In genomic region chr1:68150572-68150971, GRCm38 (mm10) we compare ENCODE assay signal across 16 mouse cellular contexts.
DNase-seq lines count a peak whose midpoint lies in the region; ATAC-seq and TF ChIP-seq lines count a peak whose summit lies in the region.
"Had no signal": no experiment of that assay in that cellular context is flagged by ENCODE, and none has a peak within 500 bp of the region (broad histone marks: within the 10 kb centered on the region; RNA-seq: fewer than 3 reads in every experiment).

No protein-coding gene starts in this region.

- TF ChIP-seq CTCF in kidney, adult 2 months (conservative IDR thresholded peaks at IDR 0.05; ENCODE audit: insufficient read depth, insufficient read length, low read depth, low read length), result no peak
- peak; percentile 16 for TF ChIP-seq CTCF in ES-Bruce4 (IDR thresholded peaks at IDR 0.05; ENCODE audit: low read depth, low read length)

- no peak overlapping the region for H3K9ac ChIP-seq in ES-Bruce4 (ENCODE audit: low read depth, poor library complexity, severe bottlenecking)
- H3K9ac ChIP-seq: hindbrain, embryonic 14.5 days; limb, embryonic 12.5 days; liver, postnatal 0 days had no signal

- no peaks in the 10 kb centered on the region for H3K27me3 ChIP-seq in kidney, adult 2 months (replicated peaks; ENCODE audit: control insufficient read depth, insufficient read depth, low read length)
- no peaks in the 10 kb centered on the region for H3K27me3 ChIP-seq in ES-Bruce4 (ENCODE audit: control insufficient read depth, insufficient read depth, low read length, poor library complexity, severe bottlenecking)
- H3K27me3 ChIP-seq: limb, embryonic 12.5 days had no signal

- TF ChIP-seq POLR2A in kidney, adult 2 months (IDR thresholded peaks at IDR 0.05; ENCODE audit: low read depth, low read length), result no peak
- TF ChIP-seq POLR2A in ES-Bruce4 (IDR thresholded peaks at IDR 0.05; ENCODE audit: insufficient read depth, low read length), result no peak

- no peak overlapping the region for H3K4me3 ChIP-seq in kidney, adult 2 months (ENCODE audit: insufficient read depth, low read depth, low read length)
- H3K4me3 ChIP-seq in ES-Bruce4 (ENCODE audit: low read depth, low read length), result no peak overlapping the region
- H3K4me3 ChIP-seq: limb, embryonic 12.5 days had no signal

- DNase-seq in heart, postnatal 4 days, result peak; percentile 5
- DNase-seq in heart, postnatal 25 days (ENCODE audit: low spot score), result no peak
- DNase-seq in kidney, postnatal 36 days, result peak; percentile 0 to 9
- DNase-seq in kidney, adult 2 months, result no peak
- peak; percentile 32 for DNase-seq in ES-CJ7 (ENCODE audit: low read depth, low spot score)
- DNase-seq: adrenal gland, postnatal 36 days; cerebellum, adult 9-10 months; heart, postnatal 14 days; liver, postnatal 0 days; lung, postnatal 36 days; midbrain, embryonic 14.5 days had no signal

- no peaks in the 10 kb centered on the region for H3K9me3 ChIP-seq in ES-Bruce4 (replicated peaks; ENCODE audit: control insufficient read depth, insufficient read depth, low read length, poor library complexity, severe bottlenecking)
- H3K9me3 ChIP-seq: limb, embryonic 12.5 days had no signal

- H3K27ac ChIP-seq in kidney, adult 2 months (ENCODE audit: insufficient read depth, low read depth, low read length), result no peak overlapping the region
- no peak overlapping the region for H3K27ac ChIP-seq in ES-Bruce4 (ENCODE audit: insufficient read depth, low read length)
- H3K27ac ChIP-seq: hindbrain, embryonic 14.5 days; limb, embryonic 12.5 days had no signal

- no peaks in the 10 kb centered on the region for H3K4me1 ChIP-seq in kidney, adult 2 months (ENCODE audit: control insufficient read depth, insufficient read depth, low read length)
- no peaks in the 10 kb centered on the region for H3K4me1 ChIP-seq in ES-Bruce4 (ENCODE audit: control insufficient read depth, insufficient read depth, low read length)
- H3K4me1 ChIP-seq: limb, embryonic 12.5 days had no signal

- no peaks in the 10 kb centered on the region for H3K36me3 ChIP-seq in kidney, adult 2 months (ENCODE audit: control insufficient read depth, insufficient read depth, low read length)
- H3K36me3 ChIP-seq in ES-Bruce4 (ENCODE audit: control insufficient read depth, insufficient read depth, low read length, poor library complexity, severe bottlenecking), result no peaks in the 10 kb centered on the region
- H3K36me3 ChIP-seq: limb, embryonic 12.5 days had no signal

- ATAC-seq in erythroid progenitor cell, adult 5-6 weeks (replicated peaks; ENCODE audit: low FRiP score, poor library complexity, severe bottlenecking), result no peak
- ATAC-seq: forebrain, embryonic 14.5 days; liver, postnatal 0 days had no signal

- intact Hi-C loops in heart, postnatal 25 days (cut with DNase I), result no loop called here

- TF ChIP-seq EP300 in ES-Bruce4 (IDR thresholded peaks at IDR 0.05; ENCODE audit: insufficient read depth, low read depth, low read length), result no peak

- WGBS in kidney, adult 2 months, result 92% methylated on average over 2 of the region's 2 CpGs

Comparison
In these comparisons a context has a peak if more than half of its experiments do, and no peak if none do; other contexts are left out.
1. DNase-seq: peak in heart, postnatal 4 days (single experiment), kidney, postnatal 36 days (2 of 2) and ES-CJ7 (single experiment); none in heart, postnatal 25 days (single experiment) and kidney, adult 2 months (single experiment).